Mouse (Mus musculus) CH12F3 (cell line): ENCODE data around the gene Lcn2.
"Not testable (repeated sequence)": the region's sequence is repeated elsewhere in the genome, so short reads cannot be mapped to it uniquely, and the experiment has no call there.

ENCODE experiments used
- in situ Hi-C: fragments of 300-500 bp; cut with MboI; formaldehyde crosslinking; loops from 2 replicates; pipeline ENCODE4 v1.14.3; 2020; ENCODE audit warnings: low sequenced_read_pairs

Lcn2 gene

DNA sequence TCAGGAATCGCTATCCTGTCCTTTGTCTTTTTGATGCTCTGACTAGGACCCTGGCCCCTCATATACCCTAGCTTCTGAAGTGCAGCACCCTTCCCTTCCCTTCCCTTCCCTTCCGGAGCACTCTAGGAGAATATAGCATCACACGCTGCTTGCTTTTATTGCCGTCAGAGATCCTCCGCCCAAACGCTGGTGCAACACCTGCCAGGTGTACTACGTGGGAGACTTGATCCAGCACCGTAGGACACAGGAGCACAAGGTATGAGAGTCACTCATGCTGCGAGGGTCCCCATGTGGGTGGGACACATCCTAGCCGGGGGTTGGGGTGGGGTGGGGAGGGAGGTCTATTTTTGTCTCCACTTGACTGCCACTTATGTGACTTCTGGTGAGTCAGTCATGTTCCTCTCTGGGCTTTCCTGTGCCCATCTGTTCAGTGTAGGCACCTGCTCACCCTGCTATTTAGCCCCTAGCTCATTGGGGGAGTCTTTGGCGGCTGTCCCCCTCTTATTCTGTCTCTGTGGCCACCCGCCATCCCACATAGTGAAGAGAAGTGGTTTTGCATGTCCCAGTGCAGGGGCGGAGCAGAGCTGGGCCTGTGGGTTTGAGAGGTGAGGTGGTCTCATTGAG, 12.6 kb downstream of the Lcn2 start:
- in situ Hi-C loops = no loop called here

DNA sequence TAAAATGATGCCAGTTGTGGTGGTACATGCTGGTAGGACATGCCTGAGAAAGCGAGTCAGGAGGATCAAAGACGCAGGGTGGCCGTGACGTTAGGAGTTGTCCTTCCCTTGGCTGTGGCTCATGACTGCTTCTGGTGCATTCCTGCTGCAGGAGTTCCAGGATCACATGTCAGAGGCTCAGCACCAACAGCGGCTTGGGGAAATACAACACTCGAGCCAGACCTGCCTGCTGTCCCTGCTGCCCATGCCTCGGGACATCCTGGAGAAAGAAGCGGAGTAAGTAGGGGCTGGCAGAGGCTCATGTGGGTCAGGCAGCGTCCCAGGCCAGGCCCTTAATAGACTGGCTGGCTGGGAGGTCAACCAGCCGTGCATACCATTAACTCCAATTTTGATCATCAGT, 13.9 kb downstream of the Lcn2 start:
- in situ Hi-C loops = no loop called here

DNA sequence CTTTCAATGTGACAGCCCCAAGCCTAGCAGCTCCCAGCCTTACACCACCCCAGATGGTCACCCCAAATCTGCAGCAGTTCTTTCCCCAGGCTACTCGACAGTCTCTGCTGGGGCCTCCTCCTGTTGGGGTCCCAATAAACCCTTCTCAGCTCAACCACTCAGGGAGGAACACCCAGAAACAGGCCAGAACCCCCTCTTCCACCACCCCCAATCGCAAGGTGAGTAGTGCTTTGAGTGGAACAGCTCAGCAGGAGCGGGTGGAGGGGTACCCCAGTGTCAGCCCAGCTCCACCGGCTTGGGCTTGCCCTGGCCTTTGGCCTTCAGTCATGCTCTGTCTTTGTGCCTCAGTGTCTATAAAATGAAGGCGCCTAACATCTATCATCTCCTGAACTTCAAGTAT, 20.7 kb downstream of the Lcn2 start:
- in situ Hi-C loops = no loop called here

DNA sequence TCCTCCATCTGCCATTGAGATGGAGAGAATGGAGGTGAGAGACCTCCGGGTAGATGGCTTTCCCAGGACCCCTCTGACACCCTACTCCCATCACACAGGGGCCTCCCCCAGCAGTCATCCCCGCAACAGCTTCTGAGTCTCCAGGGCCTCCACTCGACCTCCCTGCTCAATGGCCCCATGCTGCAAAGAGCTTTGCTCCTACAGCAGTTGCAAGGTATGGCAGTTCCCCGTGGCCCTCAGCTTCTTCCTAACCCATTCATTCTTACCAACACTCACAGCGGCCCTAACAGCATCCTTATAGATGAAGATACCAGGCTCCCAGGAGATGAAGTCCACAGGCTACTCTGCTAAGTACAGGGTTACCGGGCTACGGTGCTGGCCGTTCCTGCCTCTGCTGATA, 23.9 kb downstream of the Lcn2 start:
- in situ Hi-C loops = no loop called here

DNA sequence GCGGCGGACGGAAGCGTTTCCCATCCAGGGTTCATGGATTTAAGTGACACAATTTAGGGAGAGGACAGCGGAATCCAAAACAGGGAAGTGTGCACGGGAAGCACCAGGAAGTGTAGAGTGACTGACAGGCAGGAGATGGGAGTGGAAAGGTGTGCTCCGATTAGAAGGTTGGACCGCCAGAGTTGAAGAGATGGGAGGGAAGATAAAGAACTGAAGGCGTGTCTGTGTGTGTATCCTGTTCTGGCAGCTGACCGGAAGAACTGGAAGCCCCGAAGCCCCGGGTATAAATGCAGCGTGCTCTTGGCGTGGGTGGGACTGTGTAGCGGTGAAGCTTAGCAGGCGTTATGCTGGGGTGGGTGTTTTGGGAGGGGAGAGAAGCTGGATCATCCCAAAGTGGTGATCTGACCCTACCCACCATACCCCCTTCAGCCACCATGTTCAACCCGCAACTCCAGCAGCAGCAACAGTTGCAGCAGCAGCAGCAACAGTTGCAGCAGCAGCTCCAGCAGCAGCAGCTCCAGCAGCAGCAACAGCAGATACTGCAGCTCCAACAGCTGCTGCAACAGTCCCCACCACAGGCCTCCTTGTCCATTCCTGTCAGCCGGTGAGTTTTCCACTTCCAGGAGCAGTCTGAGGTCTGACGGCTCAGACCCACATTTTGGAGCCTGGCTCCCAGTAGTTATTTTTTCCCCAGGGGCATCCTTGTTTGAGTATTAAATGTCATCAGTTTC, 24.5 kb downstream of the Lcn2 start:
- in situ Hi-C loops = no loop called here

DNA sequence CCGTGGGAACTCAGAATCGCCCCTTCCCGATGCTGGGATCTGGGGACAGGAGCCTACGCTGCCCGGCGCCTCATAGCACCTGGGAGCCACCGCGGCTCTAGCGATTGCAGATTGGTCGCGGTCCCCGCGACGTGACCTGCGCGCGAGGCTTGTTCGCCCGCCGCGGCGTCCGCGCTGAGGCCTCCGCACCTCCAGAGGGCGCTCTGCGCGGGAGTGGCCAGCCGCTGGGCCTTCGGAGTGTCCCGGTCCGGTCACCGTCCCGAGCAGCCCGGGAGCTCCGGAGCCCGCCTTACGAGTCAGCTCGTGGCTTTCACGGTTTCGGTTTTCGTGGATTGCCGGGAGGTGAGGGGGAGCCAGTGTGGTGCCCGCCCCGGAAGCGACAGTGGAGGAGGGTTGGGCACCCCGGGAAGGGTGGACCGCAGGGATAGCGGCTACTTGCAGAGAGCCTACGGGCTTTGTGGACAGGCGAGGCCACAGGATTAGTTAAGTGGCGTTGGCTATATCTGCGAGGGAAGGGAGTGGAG, 25.2 kb downstream of the Lcn2 start:
- in situ Hi-C loops = no loop called here

DNA sequence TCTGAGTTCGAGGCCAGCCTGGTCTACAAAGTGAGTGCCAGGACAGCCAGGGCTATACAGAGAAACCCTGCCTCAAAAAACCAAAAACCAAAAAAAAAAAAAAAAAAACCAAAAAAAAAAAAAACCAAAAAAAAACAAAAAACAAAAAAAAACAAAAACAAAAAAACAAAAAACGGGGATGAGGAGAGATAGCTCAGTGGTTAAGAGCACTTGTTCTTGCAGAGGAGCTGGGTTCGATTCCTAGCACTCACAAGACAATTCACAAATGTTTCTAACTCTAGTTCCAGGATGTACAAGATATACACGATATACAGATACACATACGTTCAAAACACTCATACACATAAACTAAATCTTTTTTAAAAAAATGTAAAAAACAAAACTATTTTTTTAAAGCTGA, 25.8 kb downstream of the Lcn2 start:
- in situ Hi-C loops = not testable (repeated sequence)

DNA sequence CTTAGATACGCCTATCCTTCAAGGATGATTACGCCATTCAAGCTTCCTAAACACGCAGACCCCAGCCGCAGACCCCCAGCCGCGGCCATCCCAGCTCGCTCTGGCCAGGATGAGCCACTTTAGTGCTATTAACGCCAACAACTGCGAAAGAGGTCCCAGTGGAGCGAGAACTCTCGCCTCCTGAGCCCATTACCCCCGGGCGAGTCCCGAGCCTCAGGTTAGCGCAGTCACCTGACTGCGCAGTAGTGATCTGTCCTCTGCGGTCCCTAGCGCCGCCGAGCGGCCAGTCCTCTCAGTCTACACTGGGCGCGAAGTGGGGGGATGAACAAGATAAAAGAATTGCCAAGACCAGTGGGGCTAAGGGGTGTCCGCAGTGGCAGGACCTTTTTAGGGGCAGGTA, 26.6 kb downstream of the Lcn2 start:
- in situ Hi-C loops = no loop called here

DNA sequence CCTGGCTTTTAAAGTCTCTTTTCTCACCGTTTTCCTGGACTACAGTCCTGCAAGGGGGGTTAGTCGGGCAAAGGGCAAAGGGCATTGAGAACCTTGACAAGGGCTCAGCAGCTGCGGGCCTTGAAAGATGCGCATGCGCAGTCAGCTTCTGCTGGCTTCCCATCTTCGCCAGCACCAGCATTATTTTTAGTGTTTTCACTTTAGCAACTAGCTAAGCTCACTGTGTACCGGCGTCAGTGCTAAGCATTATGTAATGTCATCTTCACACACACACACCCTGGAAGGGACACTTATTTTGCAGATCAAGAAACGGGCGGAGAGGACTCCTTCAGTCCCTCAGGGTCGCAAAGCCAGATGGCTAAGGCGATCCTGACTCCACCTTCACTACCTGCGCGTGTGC, 27.3 kb downstream of the Lcn2 start:
- in situ Hi-C loops = no loop called here

DNA sequence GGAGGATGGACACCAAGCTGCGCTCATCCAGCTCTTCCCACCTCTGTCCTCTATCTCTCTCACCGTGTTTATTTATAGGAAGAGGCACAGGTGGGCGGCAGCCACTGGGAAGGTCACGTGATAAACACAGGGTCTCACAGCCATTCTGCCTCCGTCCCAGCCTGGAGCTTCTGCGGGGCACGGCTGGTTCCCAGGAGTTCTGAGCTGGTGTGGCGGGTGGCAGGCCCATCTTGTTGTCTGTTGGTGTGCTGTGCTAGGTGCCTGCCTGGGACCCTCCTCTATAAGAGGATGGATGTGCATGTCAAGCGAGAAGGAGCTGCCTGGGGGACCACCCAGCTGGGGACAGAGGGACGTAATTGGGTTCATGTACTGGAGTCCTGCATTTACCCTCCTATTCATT, 29.7 kb downstream of the Lcn2 start:
- in situ Hi-C loops = no loop called here

DNA sequence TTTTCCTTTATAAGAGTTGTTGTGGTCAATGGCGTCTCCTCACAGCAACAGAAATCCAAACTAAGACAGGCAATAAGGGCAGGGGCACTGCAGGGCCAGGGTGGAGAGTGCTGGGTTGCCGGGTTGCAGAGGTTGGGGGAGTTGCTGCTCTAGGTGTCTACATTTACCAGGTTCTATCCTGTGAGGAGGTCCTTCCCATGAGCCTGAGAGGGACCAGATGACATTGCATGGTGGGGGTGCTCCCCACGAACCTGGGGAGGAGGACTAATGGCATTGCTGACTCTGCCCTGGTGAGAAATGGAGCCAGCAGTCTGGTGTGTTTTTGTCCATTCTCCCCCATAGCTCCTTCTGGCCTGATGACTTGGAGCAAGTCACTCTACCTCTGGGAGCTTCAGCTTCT, 30.3 kb downstream of the Lcn2 start:
- in situ Hi-C loops = no loop called here

DNA sequence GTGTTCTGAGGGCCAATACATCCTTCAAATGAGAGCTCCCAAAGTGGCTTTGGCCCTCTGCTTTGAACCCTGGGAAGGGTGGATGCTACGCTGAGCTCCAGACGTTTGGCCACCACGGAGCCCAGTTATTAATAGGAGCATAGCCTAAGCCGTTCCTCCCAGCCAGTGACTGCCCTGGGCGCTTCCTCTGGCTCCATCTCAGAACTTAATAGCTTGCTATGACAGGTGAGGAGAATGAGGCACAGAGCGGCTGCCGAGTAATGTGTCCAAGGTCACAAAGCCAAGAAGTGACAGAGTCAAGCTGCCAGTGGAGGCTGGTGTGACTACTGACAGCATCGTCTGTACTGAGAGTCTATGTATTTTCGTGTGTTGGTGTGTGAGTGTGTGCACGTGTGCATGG, 31.8 kb downstream of the Lcn2 start:
- in situ Hi-C loops = no loop called here

DNA sequence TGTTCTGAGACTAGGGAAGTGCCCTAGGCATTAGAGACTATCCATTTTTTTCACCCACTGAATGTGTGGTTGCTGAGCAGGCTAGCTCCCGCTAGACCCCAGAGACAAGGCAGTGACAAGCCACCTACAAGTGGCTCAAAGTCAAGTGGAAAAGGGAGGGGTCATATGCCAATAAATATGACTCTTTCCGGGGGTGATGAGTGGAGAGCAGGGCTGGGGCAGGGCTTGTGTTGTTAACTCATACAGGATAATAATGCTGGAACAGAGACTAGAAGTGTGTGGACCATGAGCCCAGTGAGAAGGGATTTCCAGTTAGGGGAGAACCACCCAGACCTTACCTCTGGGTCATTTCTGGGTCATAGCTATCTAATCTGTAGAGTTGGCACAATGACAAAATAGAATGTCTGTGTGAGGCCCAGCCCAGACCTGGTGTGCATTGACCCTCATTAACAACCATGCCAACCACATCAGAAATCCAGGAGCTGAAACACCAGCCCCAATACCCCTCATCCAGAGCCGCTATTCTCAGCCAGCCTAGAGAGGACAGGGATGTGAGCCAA, 33.6 kb downstream of the Lcn2 start:
- in situ Hi-C loops = no loop called here

DNA sequence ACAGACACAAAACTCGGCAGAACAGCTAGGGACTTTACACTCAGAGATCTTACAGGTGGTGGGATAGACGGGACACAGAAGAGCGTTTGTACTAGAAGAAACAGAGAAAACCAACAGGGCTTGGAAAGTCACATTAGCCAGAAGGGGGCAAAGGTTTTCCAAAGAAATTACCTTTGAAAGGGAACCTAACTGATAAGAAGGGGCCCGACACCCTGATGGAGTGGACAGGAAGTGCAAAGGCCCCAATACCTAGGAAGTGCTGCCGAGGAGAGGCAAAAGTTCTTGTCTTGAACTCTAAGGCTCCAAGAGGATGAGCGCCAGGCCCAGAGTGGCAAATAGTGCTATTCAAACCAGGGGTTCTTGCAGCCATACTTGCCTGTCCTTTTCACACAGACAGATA, 34.2 kb downstream of the Lcn2 start:
- in situ Hi-C loops = no loop called here

DNA sequence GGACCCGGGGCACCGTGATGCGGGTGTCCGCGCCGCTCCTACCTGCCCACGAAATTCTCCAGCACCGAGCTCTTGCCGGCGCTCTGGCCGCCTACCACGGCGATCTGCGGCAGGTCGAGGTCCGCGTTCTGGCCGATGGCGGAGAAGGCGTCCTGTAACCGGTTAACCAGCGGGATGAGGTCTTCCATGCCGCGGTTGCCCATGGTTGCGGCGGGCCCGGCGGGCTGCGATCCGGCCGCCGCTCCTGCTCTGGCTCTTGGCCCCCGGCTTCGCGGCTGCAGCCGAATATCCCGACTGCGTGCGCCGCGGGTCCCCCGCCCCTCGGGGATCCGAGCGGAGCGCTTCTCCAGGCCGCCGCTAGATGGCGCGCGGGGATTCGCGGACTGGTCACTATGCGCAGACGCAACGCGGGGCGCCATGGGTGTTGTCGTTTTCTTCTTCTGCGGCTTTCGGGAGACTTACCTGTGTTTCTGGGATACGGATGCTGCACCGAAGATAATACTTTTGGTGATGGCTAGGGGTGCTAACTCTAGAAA, 35.0 kb downstream of the Lcn2 start, which contains the start of gene Dnm1:
Gene Dnm1, minus strand, starts transcription at position 332 of the 536 bp plus-strand sequence.
- in situ Hi-C loops = no loop called here

DNA sequence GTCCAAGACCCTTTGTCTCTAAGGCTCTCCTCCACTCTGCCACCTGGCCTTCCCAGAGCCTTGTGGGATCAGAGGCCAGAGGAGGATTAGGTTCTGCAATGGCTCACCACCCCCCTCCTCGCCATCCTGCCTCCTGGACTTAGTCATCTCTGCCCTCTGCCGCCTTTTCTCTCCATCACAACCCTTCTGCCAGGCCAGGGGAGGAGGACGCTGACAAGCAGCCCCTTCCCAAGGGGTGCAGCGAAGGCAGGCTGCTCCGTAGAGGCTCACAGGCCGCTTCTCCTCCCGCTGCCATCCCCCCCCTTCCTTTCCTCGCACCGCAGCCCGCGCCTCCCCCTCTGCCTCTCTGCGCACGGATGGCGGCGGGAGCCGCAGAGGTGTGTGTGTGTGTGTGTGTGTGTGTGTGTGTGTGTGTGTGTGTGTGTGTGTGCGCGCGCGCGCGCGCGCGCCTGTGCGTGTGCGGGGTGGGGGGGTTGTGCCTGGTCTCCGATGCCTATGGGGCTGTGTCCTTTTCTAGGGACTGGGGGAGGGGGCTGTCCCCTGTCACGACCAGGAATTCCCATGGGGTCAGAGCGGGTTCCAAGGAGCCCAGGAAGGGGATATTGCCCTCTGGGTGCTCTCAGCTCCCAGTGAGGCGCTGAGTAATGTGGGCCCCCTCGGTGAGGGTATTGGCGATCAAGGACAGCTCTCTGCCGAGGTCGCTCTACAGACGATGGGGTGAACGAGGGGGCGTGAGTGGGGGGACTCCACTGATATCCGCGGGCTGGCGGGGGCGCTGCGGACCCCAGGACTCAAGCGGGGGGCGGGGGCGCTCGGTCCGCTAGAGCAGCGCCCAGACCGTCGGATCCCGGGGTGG, 35.7 kb downstream of the Lcn2 start, which contains the start of gene Ciz1:
Gene Ciz1, plus strand, starts transcription at position 177 of the 856 bp plus-strand sequence.
- in situ Hi-C loops = no loop called here

DNA sequence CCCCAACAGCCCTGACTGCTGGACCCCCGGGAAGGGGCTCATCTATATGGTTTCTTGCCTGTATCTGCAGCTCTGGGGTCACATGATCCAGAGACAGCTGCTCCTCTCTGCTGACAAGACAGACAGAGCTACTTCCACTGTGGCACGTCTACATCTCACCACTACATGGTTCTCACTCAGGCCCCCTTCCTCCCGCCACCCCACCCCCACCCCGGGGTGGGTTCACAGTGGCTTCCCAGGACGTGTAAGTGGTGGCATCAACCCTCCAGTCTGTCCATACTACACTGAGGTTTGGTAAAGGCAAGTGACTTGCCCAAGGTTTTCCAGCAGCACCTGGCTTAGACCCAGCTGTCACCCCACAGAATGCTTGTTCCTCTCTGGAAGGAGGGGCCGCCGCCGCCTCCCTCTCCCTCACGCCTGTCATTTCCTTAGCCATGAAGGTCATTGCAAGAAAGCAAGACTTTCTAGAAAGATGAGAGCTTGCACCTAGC, 36.5 kb downstream of the Lcn2 start:
- in situ Hi-C loops = no loop called here

DNA sequence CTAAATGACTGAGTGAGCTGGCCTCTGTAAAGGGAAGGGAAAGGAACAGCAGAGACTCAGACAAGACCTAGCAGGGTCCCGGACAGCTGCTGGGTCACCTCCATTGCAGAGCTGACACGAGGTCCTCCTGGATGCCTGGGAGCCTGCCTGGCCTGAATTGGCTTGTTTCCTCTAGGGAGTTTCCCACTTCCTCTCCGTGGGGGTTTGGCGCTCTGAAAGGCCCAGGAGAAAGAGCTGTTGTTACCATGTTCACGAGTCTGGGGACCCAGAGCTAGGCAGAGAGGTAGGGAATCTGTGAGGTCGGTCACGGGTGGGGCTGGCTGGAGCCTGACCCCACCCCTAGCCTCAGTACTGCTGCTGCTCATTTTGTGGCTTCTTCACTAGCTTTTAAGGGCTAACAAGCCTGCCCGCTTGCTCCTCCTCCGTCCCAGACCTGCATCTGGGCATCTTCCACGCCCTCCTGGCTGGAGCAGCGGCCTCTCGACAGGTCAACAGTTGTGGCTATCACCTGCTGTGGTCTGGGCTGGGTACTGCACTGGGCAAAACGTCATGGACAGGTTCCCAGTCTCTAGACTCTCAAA, 37.5 kb downstream of the Lcn2 start:
- in situ Hi-C loops = no loop called here

DNA sequence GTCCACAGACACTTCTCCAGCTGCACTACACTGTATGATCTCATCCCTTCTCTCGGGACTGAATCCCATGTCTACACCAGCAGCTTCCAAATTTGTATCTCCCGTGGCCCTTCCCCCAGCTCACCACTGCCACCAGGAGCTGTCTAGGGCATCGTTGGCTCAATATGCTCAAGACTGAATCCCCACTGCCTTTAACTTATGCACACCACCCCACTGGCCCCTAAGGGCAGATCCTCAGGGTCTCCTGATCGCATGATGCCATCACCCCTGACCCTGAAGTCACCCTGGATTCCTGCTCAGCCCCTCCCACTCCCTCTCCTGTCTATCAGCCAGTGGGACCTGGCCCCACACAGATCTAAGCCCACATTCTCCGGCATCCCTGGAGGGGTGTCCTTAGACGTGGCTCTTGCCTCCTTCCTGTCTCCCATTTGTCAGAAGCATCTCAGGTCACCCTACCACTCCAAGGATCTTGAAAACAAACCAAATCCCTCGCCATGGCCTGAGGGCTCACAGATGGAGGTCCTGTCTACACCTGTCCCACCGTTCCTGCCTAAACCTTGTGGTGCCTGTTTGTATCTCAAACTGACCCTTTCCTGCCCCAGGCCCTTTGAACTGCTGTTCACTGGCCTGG, 38.3 kb downstream of the Lcn2 start:
- in situ Hi-C loops = no loop called here

DNA sequence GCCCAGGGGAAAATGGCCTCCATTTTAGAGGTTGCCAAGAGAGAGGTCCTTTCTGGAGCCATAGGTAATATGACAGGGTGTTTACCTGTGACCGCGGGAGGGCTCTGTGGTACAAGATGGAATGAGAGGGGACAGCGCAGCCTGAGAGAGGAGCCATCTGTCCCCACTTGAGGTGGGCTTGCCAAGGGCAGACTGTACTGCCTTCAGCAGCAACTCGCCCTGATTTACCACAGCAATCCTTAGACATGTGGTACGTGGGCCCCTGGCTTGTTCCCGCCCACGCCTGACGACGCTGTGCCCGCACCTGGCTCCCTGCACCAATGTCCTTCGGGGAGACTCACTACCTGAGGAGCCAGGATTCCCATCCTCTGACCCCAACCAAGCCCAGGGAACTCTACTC, 39.7 kb downstream of the Lcn2 start:
- in situ Hi-C loops = no loop called here
